ENCODE assay signal across 31 mouse cellular contexts in genomic region chr5:74867113-74867785, GRCm38 (mm10).
DNase-seq lines count a peak whose midpoint lies in the region; ATAC-seq and TF ChIP-seq lines count a peak whose summit lies in the region.
"Had no signal": no experiment of that assay in that cellular context is flagged by ENCODE, and none has a peak within 500 bp of the region (broad histone marks: within the 10 kb centered on the region; RNA-seq: fewer than 3 reads in every experiment).

No protein-coding gene starts in this region.

- no peak overlapping the region for H3K27ac ChIP-seq in intestine, embryonic 16.5 days (ENCODE audit: low read length)
- H3K27ac ChIP-seq in intestine, postnatal 0 days (ENCODE audit: low read depth, low read length), result no peak overlapping the region
- H3K27ac ChIP-seq in thymus, adult 2 months (ENCODE audit: control insufficient read depth, insufficient read depth, low read length), result no peak overlapping the region
- H3K27ac ChIP-seq: embryonic facial prominence, embryonic 10.5 days; embryonic facial prominence, embryonic 15.5 days; gastrocnemius, adult 2 months; heart, adult 2 months; hindbrain, embryonic 15.5 days; kidney, embryonic 15.5 days; layer of hippocampus, adult 2 months; liver, embryonic 13.5 days; macrophage; midbrain, embryonic 13.5 days; neural tube, embryonic 15.5 days had no signal

- H3K9ac ChIP-seq in intestine, embryonic 16.5 days (ENCODE audit: low read depth, low read length), result no peak overlapping the region
- H3K9ac ChIP-seq in intestine, postnatal 0 days (ENCODE audit: low read depth, low read length), result no peak overlapping the region
- H3K9ac ChIP-seq: embryonic facial prominence, embryonic 15.5 days; heart, embryonic 12.5 days; hindbrain, embryonic 15.5 days; kidney, embryonic 15.5 days; liver, embryonic 13.5 days; midbrain, embryonic 13.5 days; neural tube, embryonic 15.5 days had no signal

- no peaks in the 10 kb centered on the region for H3K4me1 ChIP-seq in intestine, embryonic 16.5 days (ENCODE audit: control insufficient read depth, insufficient read depth, low read length)
- H3K4me1 ChIP-seq in intestine, postnatal 0 days (replicated peaks; ENCODE audit: control insufficient read depth, insufficient read depth, low read length), result no peaks in the 10 kb centered on the region
- H3K4me1 ChIP-seq in thymus, adult 2 months (replicated peaks; ENCODE audit: control insufficient read depth, insufficient read depth, low read length), result no peaks in the 10 kb centered on the region
- H3K4me1 ChIP-seq: embryonic facial prominence, embryonic 10.5 days; embryonic facial prominence, embryonic 15.5 days; hindbrain, embryonic 15.5 days; liver, embryonic 13.5 days; midbrain, embryonic 13.5 days; neural tube, embryonic 15.5 days had no signal

- 85% methylated on average over 11 of the region's 11 CpGs for WGBS in intestine, embryonic 16.5 days
- 92% methylated on average over 11 of the region's 11 CpGs for WGBS in intestine, postnatal 0 days
- 96% methylated on average over 11 of the region's 11 CpGs for WGBS in thymus, adult 2 months

- 0 out of 2 replicates have a peak, but pooled peaks have one; percentile 21 for ATAC-seq in intestine, embryonic 16.5 days
- ATAC-seq in intestine, postnatal 0 days, result no peak
- ATAC-seq: forebrain, embryonic 14.5 days; midbrain, embryonic 13.5 days; Patski had no signal

- TF ChIP-seq POLR2A in thymus, adult 2 months (IDR thresholded peaks at IDR 0.05; ENCODE audit: control insufficient read depth, extremely low read depth, insufficient read depth, low read length, poor library complexity), result no peak

- no peak overlapping the region for H3K4me3 ChIP-seq in intestine, embryonic 16.5 days (ENCODE audit: low read length)
- no peak overlapping the region for H3K4me3 ChIP-seq in intestine, postnatal 0 days (ENCODE audit: low read depth, low read length)
- no peak overlapping the region for H3K4me3 ChIP-seq in thymus, adult 2 months (ENCODE audit: control insufficient read depth, insufficient read depth, low read length)
- H3K4me3 ChIP-seq: embryonic facial prominence, embryonic 10.5 days; embryonic facial prominence, embryonic 15.5 days; gastrocnemius, adult 2 months; heart, adult 2 months; heart, embryonic 12.5 days; hindbrain, embryonic 15.5 days; kidney, embryonic 15.5 days; layer of hippocampus, adult 2 months; liver, embryonic 13.5 days; midbrain, embryonic 13.5 days; neural tube, embryonic 15.5 days had no signal

- no peaks in the 10 kb centered on the region for H3K27me3 ChIP-seq in intestine, embryonic 16.5 days (replicated peaks; ENCODE audit: control insufficient read depth, insufficient read depth, low read length)
- no peaks in the 10 kb centered on the region for H3K27me3 ChIP-seq in intestine, postnatal 0 days (replicated peaks; ENCODE audit: control insufficient read depth, insufficient read depth, low read length)
- H3K27me3 ChIP-seq in thymus, adult 2 months (ENCODE audit: control insufficient read depth, insufficient read depth, low read length), result no peaks in the 10 kb centered on the region
- H3K27me3 ChIP-seq: embryonic facial prominence, embryonic 15.5 days; hindbrain, embryonic 15.5 days; kidney, embryonic 15.5 days; liver, embryonic 13.5 days; midbrain, embryonic 13.5 days; neural tube, embryonic 15.5 days; Patski had no signal

- no peaks in the 10 kb centered on the region for H3K36me3 ChIP-seq in intestine, embryonic 16.5 days (ENCODE audit: control insufficient read depth, insufficient read depth, low read length)
- no peaks in the 10 kb centered on the region for H3K36me3 ChIP-seq in intestine, postnatal 0 days (ENCODE audit: control insufficient read depth, insufficient read depth)
- H3K36me3 ChIP-seq in thymus, adult 2 months (ENCODE audit: control insufficient read depth, insufficient read depth, low read length), result no peaks in the 10 kb centered on the region
- H3K36me3 ChIP-seq: embryonic facial prominence, embryonic 10.5 days; embryonic facial prominence, embryonic 15.5 days; heart, embryonic 12.5 days; hindbrain, embryonic 15.5 days; kidney, embryonic 15.5 days; liver, embryonic 13.5 days; midbrain, embryonic 13.5 days; neural tube, embryonic 15.5 days had no signal

- TF ChIP-seq CTCF in intestine, postnatal 0 days (IDR thresholded peaks at IDR 0.05; ENCODE audit: low read depth), result no peak
- TF ChIP-seq CTCF in thymus, adult 2 months (IDR thresholded peaks at IDR 0.05; ENCODE audit: borderline replicate concordance, control insufficient read depth, extremely low read depth, insufficient read depth, low read length, poor library complexity), result no peak

- H3K9me3 ChIP-seq in intestine, embryonic 16.5 days (ENCODE audit: control insufficient read depth, low read length), result no peaks in the 10 kb centered on the region
- no peaks in the 10 kb centered on the region for H3K9me3 ChIP-seq in intestine, postnatal 0 days (ENCODE audit: control insufficient read depth)
- H3K9me3 ChIP-seq: embryonic facial prominence, embryonic 10.5 days; embryonic facial prominence, embryonic 15.5 days; heart, embryonic 12.5 days; hindbrain, embryonic 15.5 days; kidney, embryonic 15.5 days; liver, embryonic 13.5 days; midbrain, embryonic 13.5 days; neural tube, embryonic 15.5 days had no signal

- no peak overlapping the region for H3K4me2 ChIP-seq in intestine, embryonic 16.5 days (ENCODE audit: low read depth, low read length)
- no peak overlapping the region for H3K4me2 ChIP-seq in intestine, postnatal 0 days (replicated peaks; ENCODE audit: low read depth)
- H3K4me2 ChIP-seq: embryonic facial prominence, embryonic 15.5 days; heart, embryonic 12.5 days; hindbrain, embryonic 15.5 days; kidney, embryonic 15.5 days; liver, embryonic 13.5 days; midbrain, embryonic 13.5 days; neural tube, embryonic 15.5 days had no signal

- DNase-seq in cerebellum, adult 11-12 months, result peak; percentile 8
- no peak for DNase-seq in cerebellum, adult 8-10 months
- peak; percentile 18 for DNase-seq in R1 (ENCODE audit: low read depth, low spot score)
- peak; percentile 83 to 87 for DNase-seq in cerebellum, postnatal 14 days
- no peak for DNase-seq in frontal cortex, postnatal 10 days (ENCODE audit: low spot score in 2 of 2)
- DNase-seq in thymus, adult 2 months, result no peak
- DNase-seq: adrenal gland, adult 2 months; adrenal gland, postnatal 36 days; gastrocnemius, adult 2 months; heart, adult 2 months; heart, postnatal 4 days; kidney, adult 11 months; kidney, postnatal 25 days; liver, embryonic 13.5 days; right cerebral cortex, postnatal 25 days; spleen, adult 18-20 months; thymus, adult 18-20 months; thymus, postnatal 36 days had no signal

Comparison
In these comparisons a context has a peak if more than half of its experiments do, and no peak if none do; other contexts are left out.
1. DNase-seq: peak in cerebellum, adult 11-12 months (single experiment), R1 (single experiment) and cerebellum, postnatal 14 days (2 of 2); none in cerebellum, adult 8-10 months (single experiment), frontal cortex, postnatal 10 days (0 of 2) and thymus, adult 2 months (single experiment).